Mouse (Mus musculus): ENCODE results near the gene Hist2h3c2.

- TF ChIP-seq CTCF (IDR thresholded peaks at IDR 0.05; ENCODE audit: low read depth, low read length) (no peak), POLR2A (IDR thresholded peaks at IDR 0.05; ENCODE audit: borderline replicate concordance, low read depth, low read length) (no peak)
Measured at GRCm38 (mm10) chr3:96199731-96200130, 39.2 kb downstream of the Hist2h3c2 start.
